Mouse (Mus musculus): ENCODE data around the gene Wdr76.

GRCm38 (mm10) chr2:121522006-121522405 lies 15.5 kb downstream of the Wdr76 start:
- TF ChIP-seq CTCF (IDR thresholded peaks at IDR 0.05; ENCODE audit: low read depth) (no peak), EP300 (IDR thresholded peaks at IDR 0.05; ENCODE audit: low read depth) (no peak)

Measured in heart, postnatal 0 days (tissue).